Mouse (Mus musculus) stomach, postnatal 0 days (tissue): Measurements from ENCODE around the gene Rapgef1.

Experiments
- CTCF ChIP-seq: IDR thresholded peaks from 2 replicates; pipeline ENCODE4 v1.5.1; 2016; ENCODE audit warnings: antibody characterized with exemption, low read depth, mild to moderate bottlenecking, moderate library complexity
- EP300 ChIP-seq: optimal IDR thresholded peaks from 2 replicates; pipeline ENCODE3; 2016; ENCODE audit warnings: antibody characterized with exemption

GRCm38 (mm10) chr2:29784290-29784689 is 164.8 kb downstream of the Rapgef1 start:
- TF ChIP-seq CTCF, result no peak
- no peak for TF ChIP-seq EP300
